Mouse (Mus musculus): ENCODE data around the gene Slc35a3. TPM values are rescaled to one million over a fixed set of nuclear protein-coding genes. Genes with fewer than 3 reads are reported as not detected.
"Not testable (repeated sequence)": the region's sequence is repeated elsewhere in the genome, so short reads cannot be mapped to it uniquely, and the experiment has no call there.

The Slc35a3 gene
- 3.7 and 6.0 TPM in 2 replicates for polyA plus RNA-seq (2012; rRNA removed)

GRCm38 (mm10) chr3:116712436-116712881 is at the start of gene Slc35a3:
Slc35a3 (minus strand) TSS chr3:116712831.
- WGBS, result 5% methylated on average over 8 of the region's 8 CpGs
- TF ChIP-seq CTCF (IDR thresholded peaks at IDR 0.05; ENCODE audit: extremely low read depth, insufficient read depth, insufficient read length, insufficient replicate concordance), result no peak
- TF ChIP-seq POLR2A (IDR thresholded peaks at IDR 0.05; ENCODE audit: low read depth, low read length), result no peak
- H3K4me1 ChIP-seq (ENCODE audit: control insufficient read depth, insufficient read depth, insufficient read length), result peaks cover 7% of the 10 kb centered on the region

DNA sequence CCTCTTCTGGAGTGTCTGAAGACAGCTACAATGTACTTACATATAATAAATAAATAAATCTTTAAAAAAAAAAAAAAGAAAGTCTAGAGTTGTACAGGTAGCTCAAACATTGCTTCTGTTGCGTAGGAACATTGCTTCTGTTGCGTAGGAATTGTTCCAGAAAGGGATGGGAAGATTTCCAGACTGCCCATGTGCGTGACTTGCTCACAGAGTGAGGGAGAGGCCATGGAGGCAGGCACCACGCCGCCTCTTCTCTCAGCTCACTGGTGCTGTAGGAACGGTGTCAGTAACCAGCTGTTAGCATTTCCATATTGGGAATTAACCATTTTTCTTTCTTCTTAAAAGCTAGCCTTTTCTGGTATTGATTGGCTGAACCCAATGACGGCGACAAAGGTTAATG is 40.2 kb upstream of the Slc35a3 start:
- Histone ChIP-seq H3K4me3 (ENCODE audit: extremely low read depth, insufficient read depth, insufficient read length) (no peak overlapping the region), H3K27me3 (ENCODE audit: control insufficient read depth, insufficient read depth, low read length) (no peaks in the 10 kb centered on the region), H3K4me1 (ENCODE audit: control insufficient read depth, insufficient read depth, insufficient read length) (no peaks in the 10 kb centered on the region), H3K36me3 (ENCODE audit: control insufficient read depth, insufficient read depth, low read length) (peaks cover 15% of the 10 kb centered on the region), H3K27ac (ENCODE audit: insufficient read depth, low read length) (no peak overlapping the region)
- WGBS, result 94% methylated on average over 8 of the region's 8 CpGs
- no peak for DNase-seq (ENCODE audit: low read depth in 1 of 2, low spot score in 2 of 2)
- TF ChIP-seq CTCF (IDR thresholded peaks at IDR 0.05; ENCODE audit: extremely low read depth, insufficient read depth, insufficient read length, insufficient replicate concordance), result no peak

More at GRCm38 (mm10) chr3:116712436-116712881, at the start of gene Slc35a3:
- Histone ChIP-seq H3K27me3 (ENCODE audit: control insufficient read depth, insufficient read depth, low read length) (no peaks in the 10 kb centered on the region), H3K27ac (ENCODE audit: insufficient read depth, low read length) (peak within 1 kb of the TSS; percentile 53; the same call in 1 of the 2 replicates), H3K36me3 (ENCODE audit: control insufficient read depth, insufficient read depth, low read length) (no peaks in the 10 kb centered on the region), H3K4me3 (ENCODE audit: extremely low read depth, insufficient read depth, insufficient read length) (peak within 1 kb of the TSS; percentile 98)
- no peak for DNase-seq (ENCODE audit: low read depth in 1 of 2, low spot score in 2 of 2)

GRCm38 (mm10) chr3:116751191-116751860 is 38.7 kb upstream of the Slc35a3 start:
- H3K36me3 ChIP-seq (ENCODE audit: control insufficient read depth, insufficient read depth, low read length), result peaks cover 11% of the 10 kb centered on the region
- no peaks in the 10 kb centered on the region for H3K4me1 ChIP-seq (ENCODE audit: control insufficient read depth, insufficient read depth, insufficient read length)
- no peaks in the 10 kb centered on the region for H3K27me3 ChIP-seq (ENCODE audit: control insufficient read depth, insufficient read depth, low read length)
- no peak overlapping the region for H3K4me3 ChIP-seq (ENCODE audit: extremely low read depth, insufficient read depth, insufficient read length)
- TF ChIP-seq CTCF (IDR thresholded peaks at IDR 0.05; ENCODE audit: extremely low read depth, insufficient read depth, insufficient read length, insufficient replicate concordance) (peak; percentile 17; the same call in 1 of the 2 replicates), POLR2A (IDR thresholded peaks at IDR 0.05; ENCODE audit: low read depth, low read length) (no peak)
- peak; percentile 12 to 46 for DNase-seq (ENCODE audit: low read depth in 1 of 2, low spot score in 2 of 2)
- H3K27ac ChIP-seq (ENCODE audit: insufficient read depth, low read length), result no peak overlapping the region
- 92% methylated on average over 4 of the region's 4 CpGs for WGBS

GRCm38 (mm10) chr3:116748391-116749170 is 36.0 kb upstream of the Slc35a3 start:
- Histone ChIP-seq H3K4me3 (ENCODE audit: extremely low read depth, insufficient read depth, insufficient read length) (no peak overlapping the region), H3K4me1 (ENCODE audit: control insufficient read depth, insufficient read depth, insufficient read length) (no peaks in the 10 kb centered on the region), H3K27ac (ENCODE audit: insufficient read depth, low read length) (no peak overlapping the region), H3K36me3 (ENCODE audit: control insufficient read depth, insufficient read depth, low read length) (peaks cover 7% of the 10 kb centered on the region), H3K27me3 (ENCODE audit: control insufficient read depth, insufficient read depth, low read length) (no peaks in the 10 kb centered on the region)
- TF ChIP-seq POLR2A (IDR thresholded peaks at IDR 0.05; ENCODE audit: low read depth, low read length), result no peak
- TF ChIP-seq CTCF (IDR thresholded peaks at IDR 0.05; ENCODE audit: extremely low read depth, insufficient read depth, insufficient read length, insufficient replicate concordance), result 0 out of 2 replicates have a peak, but pooled peaks have one; percentile 14
- DNase-seq (ENCODE audit: low read depth in 1 of 2, low spot score in 2 of 2), result peak in 1 of 2 experiments; percentile 17
- WGBS, result 74% methylated on average over 8 of the region's 8 CpGs

GRCm38 (mm10) chr3:116747648-116748047 is 35.0 kb upstream of the Slc35a3 start:
- H3K27me3 ChIP-seq (ENCODE audit: control insufficient read depth, insufficient read depth, low read length); H3K4me1 ChIP-seq (ENCODE audit: control insufficient read depth, insufficient read depth, insufficient read length); DNase-seq (ENCODE audit: low read depth in 1 of 2, low spot score in 2 of 2); H3K27ac ChIP-seq (ENCODE audit: insufficient read depth, low read length); H3K36me3 ChIP-seq (ENCODE audit: control insufficient read depth, insufficient read depth, low read length); H3K4me3 ChIP-seq (ENCODE audit: extremely low read depth, insufficient read depth, insufficient read length): not testable (repeated sequence)
- WGBS, result 93% methylated on average over 7 of the region's 7 CpGs

- H3K36me3 ChIP-seq (ENCODE audit: control insufficient read depth, insufficient read depth, low read length), result peaks cover 3% of the 10 kb centered on the region; the same call in 1 of the 2 replicates
- no peaks in the 10 kb centered on the region for H3K4me1 ChIP-seq (ENCODE audit: control insufficient read depth, insufficient read depth, insufficient read length)
- H3K4me3 ChIP-seq (ENCODE audit: extremely low read depth, insufficient read depth, insufficient read length), result no peak overlapping the region
- no peak for TF ChIP-seq POLR2A (IDR thresholded peaks at IDR 0.05; ENCODE audit: low read depth, low read length)
- TF ChIP-seq CTCF (IDR thresholded peaks at IDR 0.05; ENCODE audit: extremely low read depth, insufficient read depth, insufficient read length, insufficient replicate concordance), result no peak
- no peaks in the 10 kb centered on the region for H3K27me3 ChIP-seq (ENCODE audit: control insufficient read depth, insufficient read depth, low read length)
- WGBS, result 79% methylated on average over 9 of the region's 9 CpGs
- DNase-seq (ENCODE audit: low read depth in 1 of 2, low spot score in 2 of 2), result no peak
- H3K27ac ChIP-seq (ENCODE audit: insufficient read depth, low read length), result no peak overlapping the region
Observed at GRCm38 (mm10) chr3:116740963-116741362, 28.3 kb upstream of the Slc35a3 start.

DNA sequence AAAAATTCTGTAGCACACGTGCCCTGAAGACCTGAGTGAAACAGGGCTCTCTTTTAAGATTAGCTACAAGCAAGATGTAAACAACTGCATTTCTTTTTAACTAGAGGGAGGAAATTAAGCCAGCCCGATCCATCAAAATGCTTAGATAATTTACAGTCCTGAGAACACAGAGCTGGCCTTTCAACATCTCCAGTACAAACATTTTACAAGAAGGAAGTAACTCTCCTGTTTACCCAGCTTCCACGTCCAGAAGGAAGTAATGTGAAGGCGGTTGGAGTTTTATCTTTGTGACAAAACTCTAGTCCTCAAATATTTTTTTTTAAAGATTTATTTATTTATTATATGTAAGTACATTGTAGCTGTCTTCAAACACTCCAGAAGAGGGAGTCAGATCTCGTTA is 27.5 kb upstream of the Slc35a3 start:
- 69% methylated on average over 5 of the region's 5 CpGs for WGBS

More for the DNA sequence above, 27.5 kb upstream of the Slc35a3 start:
- DNase-seq (ENCODE audit: low read depth in 1 of 2, low spot score in 2 of 2), result no peak
- peaks cover 3% of the 10 kb centered on the region; the same call in 1 of the 2 replicates for H3K36me3 ChIP-seq (ENCODE audit: control insufficient read depth, insufficient read depth, low read length)
- H3K4me1 ChIP-seq (ENCODE audit: control insufficient read depth, insufficient read depth, insufficient read length), result no peaks in the 10 kb centered on the region
- TF ChIP-seq POLR2A (IDR thresholded peaks at IDR 0.05; ENCODE audit: low read depth, low read length), result no peak
- TF ChIP-seq CTCF (IDR thresholded peaks at IDR 0.05; ENCODE audit: extremely low read depth, insufficient read depth, insufficient read length, insufficient replicate concordance), result no peak
- H3K27ac ChIP-seq (ENCODE audit: insufficient read depth, low read length), result no peak overlapping the region
- H3K4me3 ChIP-seq (ENCODE audit: extremely low read depth, insufficient read depth, insufficient read length), result no peak overlapping the region
- H3K27me3 ChIP-seq (ENCODE audit: control insufficient read depth, insufficient read depth, low read length), result no peaks in the 10 kb centered on the region

All from spleen, adult 2 months (tissue).